In the genomic region with DNA sequence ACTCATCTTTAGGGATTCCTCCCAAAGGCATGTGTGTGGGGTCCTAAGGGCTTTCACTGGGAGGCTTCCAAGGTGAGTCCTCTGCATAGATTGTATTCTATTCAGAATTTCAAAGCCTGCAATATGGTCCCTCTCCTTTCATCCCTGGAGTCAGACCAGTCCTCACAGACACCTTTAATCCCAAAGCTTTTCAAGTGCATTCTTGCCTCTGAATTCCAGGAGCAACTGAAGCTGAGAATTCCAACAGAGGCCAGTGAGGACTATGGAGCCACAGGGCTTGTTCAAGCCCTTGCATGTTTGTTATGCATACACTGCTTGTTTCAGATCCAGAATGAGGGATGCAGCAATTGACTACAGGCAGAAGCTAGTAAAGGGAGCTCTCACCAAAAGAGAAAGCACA, we compare ENCODE assay signal across 22 mouse cellular contexts.
DNase-seq lines count a peak whose midpoint lies in the region; ATAC-seq and TF ChIP-seq lines count a peak whose summit lies in the region.
"Had no signal": no experiment of that assay in that cellular context is flagged by ENCODE, and none has a peak within 500 bp of the region (broad histone marks: within the 10 kb centered on the region; RNA-seq: fewer than 3 reads in every experiment).

No protein-coding gene starts in this region.

- H3K27ac ChIP-seq in embryonic facial prominence, embryonic 11.5 days (replicated peaks; ENCODE audit: low read depth, low read length) = no peak overlapping the region
- no peak overlapping the region for H3K27ac ChIP-seq in embryonic facial prominence, embryonic 10.5 days (replicated peaks)
- H3K27ac ChIP-seq: embryonic facial prominence, embryonic 12.5 days; forebrain, embryonic 10.5 days; forebrain, embryonic 15.5 days; heart, adult 2 months; hindbrain, embryonic 15.5 days had no signal

- ATAC-seq in embryonic facial prominence, embryonic 11.5 days (replicated peaks; ENCODE audit: insufficient number of reproducible peaks, low FRiP score, low TSS enrichment, low read depth) = no peak
- ATAC-seq: forebrain, embryonic 15.5 days; intestine, embryonic 16.5 days had no signal

- H3K27me3 ChIP-seq in embryonic facial prominence, embryonic 11.5 days (ENCODE audit: control insufficient read depth, insufficient read depth, low read length) = no peaks in the 10 kb centered on the region
- no peaks in the 10 kb centered on the region for H3K27me3 ChIP-seq in embryonic facial prominence, embryonic 10.5 days (replicated peaks; ENCODE audit: low read depth, poor library complexity, severe bottlenecking)
- H3K27me3 ChIP-seq in E14TG2a.4 (ENCODE audit: insufficient read depth, low read length) = no peaks in the 10 kb centered on the region
- H3K27me3 ChIP-seq: embryonic facial prominence, embryonic 12.5 days; forebrain, embryonic 15.5 days; heart, embryonic 12.5 days; hindbrain, embryonic 15.5 days had no signal

- no peak overlapping the region for H3K9ac ChIP-seq in embryonic facial prominence, embryonic 11.5 days (replicated peaks; ENCODE audit: low read length)
- H3K9ac ChIP-seq: embryonic facial prominence, embryonic 12.5 days; forebrain, embryonic 15.5 days; heart, embryonic 12.5 days; hindbrain, embryonic 15.5 days had no signal

- H3K4me2 ChIP-seq in embryonic facial prominence, embryonic 11.5 days (ENCODE audit: low read depth, low read length) = no peak overlapping the region
- H3K4me2 ChIP-seq: embryonic facial prominence, embryonic 12.5 days; forebrain, embryonic 15.5 days; heart, embryonic 12.5 days; hindbrain, embryonic 15.5 days had no signal

- H3K4me1 ChIP-seq in embryonic facial prominence, embryonic 11.5 days (ENCODE audit: control insufficient read depth, insufficient read depth, low read length) = no peaks in the 10 kb centered on the region
- peaks cover 29% of the 10 kb centered on the region for H3K4me1 ChIP-seq in embryonic facial prominence, embryonic 10.5 days
- peaks cover 92% of the 10 kb centered on the region for H3K4me1 ChIP-seq in E14TG2a.4 (replicated peaks; ENCODE audit: low read depth, low read length)

- TF ChIP-seq CTCF in E14TG2a.4 (conservative IDR thresholded peaks at IDR 0.05; ENCODE audit: low read length) = no peak

- DNase-seq in embryonic facial prominence, embryonic 11.5 days (ENCODE audit: low spot score) = peak; percentile 8
- no peak for DNase-seq in embryonic facial prominence, embryonic 10.5 days (ENCODE audit: low spot score)
- DNase-seq in R1 (ENCODE audit: low read depth, low spot score) = peak; percentile 89
- DNase-seq in fat pad, adult 2 months (ENCODE audit: extremely low read depth, low read depth, low spot score) = peak; percentile 66
- no peak for DNase-seq in gastrocnemius, postnatal 4 days (ENCODE audit: low spot score in 2 of 2)
- no peak for DNase-seq in kidney, postnatal 36 days
- DNase-seq: adrenal gland, adult 2 months; adrenal gland, postnatal 25 days; B cell, adult 2 months; cerebellum, adult 18-20 months; cerebellum, adult 9-11 months; cerebellum, postnatal 36 days; gastrocnemius, postnatal 10 days; heart, adult 2 months; heart, postnatal 36 days had no signal

- no peaks in the 10 kb centered on the region for H3K36me3 ChIP-seq in embryonic facial prominence, embryonic 11.5 days (replicated peaks; ENCODE audit: control insufficient read depth, insufficient read depth, low read depth, low read length)
- no peaks in the 10 kb centered on the region for H3K36me3 ChIP-seq in embryonic facial prominence, embryonic 10.5 days (replicated peaks)
- H3K36me3 ChIP-seq in E14TG2a.4 (ENCODE audit: insufficient read depth, low read length) = peaks cover 18% of the 10 kb centered on the region
- H3K36me3 ChIP-seq: embryonic facial prominence, embryonic 12.5 days; forebrain, embryonic 10.5 days; forebrain, embryonic 15.5 days; heart, embryonic 12.5 days; hindbrain, embryonic 15.5 days had no signal

- H3K4me3 ChIP-seq in embryonic facial prominence, embryonic 11.5 days (ENCODE audit: low read depth, low read length) = no peak overlapping the region
- H3K4me3 ChIP-seq in embryonic facial prominence, embryonic 10.5 days = no peak overlapping the region
- peak overlapping the region; percentile 69 for H3K4me3 ChIP-seq in E14TG2a.4 (replicated peaks; ENCODE audit: low read length)
- H3K4me3 ChIP-seq: embryonic facial prominence, embryonic 12.5 days; forebrain, embryonic 10.5 days; forebrain, embryonic 15.5 days; heart, adult 2 months; heart, embryonic 12.5 days; hindbrain, embryonic 15.5 days had no signal

- no peaks in the 10 kb centered on the region for H3K9me3 ChIP-seq in embryonic facial prominence, embryonic 11.5 days (replicated peaks; ENCODE audit: control insufficient read depth, low read length)
- H3K9me3 ChIP-seq in embryonic facial prominence, embryonic 10.5 days = no peaks in the 10 kb centered on the region
- H3K9me3 ChIP-seq in E14TG2a.4 (ENCODE audit: low read length) = no peaks in the 10 kb centered on the region
- H3K9me3 ChIP-seq: embryonic facial prominence, embryonic 12.5 days; forebrain, embryonic 10.5 days; forebrain, embryonic 15.5 days; heart, embryonic 12.5 days; hindbrain, embryonic 15.5 days had no signal

Comparison
In these comparisons a context has a peak if more than half of its experiments do, and no peak if none do; other contexts are left out.
1. DNase-seq: peak in embryonic facial prominence, embryonic 11.5 days (single experiment), R1 (single experiment) and fat pad, adult 2 months (single experiment); none in embryonic facial prominence, embryonic 10.5 days (single experiment), gastrocnemius, postnatal 4 days (0 of 2) and kidney, postnatal 36 days (0 of 2).